Mouse (Mus musculus): ENCODE results near the gene Rpe. TPM values are rescaled to one million over a fixed set of nuclear protein-coding genes. Genes with fewer than 3 reads are reported as not detected.

Rpe gene
- polyA plus RNA-seq, 1 experiment from 2014 or later = 30.2 TPM

DNA sequence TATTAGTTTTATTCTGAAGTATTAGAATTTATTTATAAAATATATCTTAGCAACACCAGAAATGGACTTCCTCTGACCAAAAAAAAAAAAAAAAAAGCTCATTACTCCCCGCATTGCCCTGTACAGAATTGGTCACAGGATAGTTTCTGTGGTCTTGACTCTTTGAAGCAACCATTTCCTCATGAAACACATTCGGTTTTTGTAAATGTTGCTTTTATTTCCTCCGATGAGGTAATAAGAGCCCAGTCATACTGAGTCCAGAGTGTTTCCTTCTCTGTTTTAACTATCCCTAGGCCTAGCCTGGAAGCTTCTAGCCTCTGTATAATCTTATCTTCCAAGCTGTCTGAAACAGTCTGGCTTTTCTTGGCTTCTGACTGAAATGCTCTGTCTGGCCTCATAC lies 12.2 kb downstream of the Rpe start:
- no peak overlapping the region for H3K27ac ChIP-seq (ENCODE audit: low read length)
- no peak overlapping the region for H3K9ac ChIP-seq (ENCODE audit: low read depth, low read length)
- peaks cover 10% of the 10 kb centered on the region for H3K36me3 ChIP-seq (ENCODE audit: control insufficient read depth, insufficient read depth, low read length)
- no peak overlapping the region for H3K4me2 ChIP-seq (ENCODE audit: low read length)
- WGBS = 98% methylated on average over 3 of the region's 3 CpGs
- H3K9me3 ChIP-seq (replicated peaks; ENCODE audit: control insufficient read depth, low read length, poor library complexity, severe bottlenecking) = no peaks in the 10 kb centered on the region
- no peaks in the 10 kb centered on the region for H3K4me1 ChIP-seq (ENCODE audit: control insufficient read depth, insufficient read depth, low read length)
- ATAC-seq = no peak
- H3K27me3 ChIP-seq (ENCODE audit: control insufficient read depth, insufficient read depth, low read depth, low read length) = no peaks in the 10 kb centered on the region
- H3K4me3 ChIP-seq (ENCODE audit: low read depth, low read length) = no peak overlapping the region

DNA sequence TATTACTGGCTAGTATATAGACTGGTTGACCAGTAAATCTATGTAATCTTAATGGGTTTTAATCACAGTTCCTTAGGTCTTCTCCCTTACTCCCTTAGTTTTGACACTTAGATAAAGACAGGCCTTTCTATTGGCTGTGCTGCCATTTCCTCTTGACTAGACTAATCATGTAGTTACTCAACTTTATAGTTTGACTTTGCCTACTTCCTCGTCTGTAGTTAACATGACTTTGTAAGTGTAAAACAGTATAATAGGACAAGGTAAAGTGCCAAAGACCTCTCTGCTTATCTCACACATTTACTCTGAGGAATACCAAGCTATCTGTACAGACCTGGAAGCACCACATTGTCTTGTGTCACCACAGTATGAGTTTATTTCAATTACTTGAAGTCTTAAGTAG lies 29.9 kb downstream of the Rpe start:
- no peaks in the 10 kb centered on the region for H3K9me3 ChIP-seq (replicated peaks; ENCODE audit: control insufficient read depth, low read length, poor library complexity, severe bottlenecking)
- no peak overlapping the region for H3K9ac ChIP-seq (ENCODE audit: low read depth, low read length)
- H3K36me3 ChIP-seq (ENCODE audit: control insufficient read depth, insufficient read depth, low read length) = peaks cover 4% of the 10 kb centered on the region; the same call in 1 of the 2 replicates
- no peak overlapping the region for H3K4me2 ChIP-seq (ENCODE audit: low read length)
- no peak overlapping the region for H3K27ac ChIP-seq (ENCODE audit: low read length)
- ATAC-seq = no peak
- no peaks in the 10 kb centered on the region for H3K4me1 ChIP-seq (ENCODE audit: control insufficient read depth, insufficient read depth, low read length)
- no peaks in the 10 kb centered on the region for H3K27me3 ChIP-seq (ENCODE audit: control insufficient read depth, insufficient read depth, low read depth, low read length)
- no peak overlapping the region for H3K4me3 ChIP-seq (ENCODE audit: low read depth, low read length)
- WGBS = 91% methylated on average over 1 of the region's 1 CpGs

DNA sequence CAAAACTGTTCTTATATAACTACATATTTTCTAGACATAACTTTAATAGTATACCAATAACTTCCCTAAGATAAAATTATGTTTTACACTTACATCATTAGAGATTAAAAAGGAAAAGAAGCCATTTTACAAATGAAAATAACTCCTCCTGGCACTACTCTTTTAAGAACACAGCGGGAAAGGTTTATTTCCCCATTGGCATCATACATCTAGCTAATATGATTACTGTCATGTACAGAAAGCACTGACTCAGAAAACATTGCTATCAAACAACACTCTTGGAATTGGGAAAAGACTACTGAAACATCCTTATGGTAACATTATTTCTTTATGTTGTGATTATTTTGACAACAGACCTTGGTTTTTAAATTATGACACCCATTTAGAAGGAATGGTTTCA lies 68.1 kb downstream of the Rpe start:
- no peak overlapping the region for H3K9ac ChIP-seq (ENCODE audit: low read depth, low read length)
- no peaks in the 10 kb centered on the region for H3K27me3 ChIP-seq (ENCODE audit: control insufficient read depth, insufficient read depth, low read depth, low read length)
- no peak for ATAC-seq
- H3K4me2 ChIP-seq (ENCODE audit: low read length) = no peak overlapping the region
- H3K4me1 ChIP-seq (ENCODE audit: control insufficient read depth, insufficient read depth, low read length) = no peaks in the 10 kb centered on the region
- H3K36me3 ChIP-seq (ENCODE audit: control insufficient read depth, insufficient read depth, low read length) = peaks cover 4% of the 10 kb centered on the region
- H3K9me3 ChIP-seq (replicated peaks; ENCODE audit: control insufficient read depth, low read length, poor library complexity, severe bottlenecking) = no peaks in the 10 kb centered on the region
- WGBS = 88% methylated on average over 1 of the region's 1 CpGs
- no peak overlapping the region for H3K27ac ChIP-seq (ENCODE audit: low read length)
- H3K4me3 ChIP-seq (ENCODE audit: low read depth, low read length) = no peak overlapping the region

Other genes starting within 250 kb of the Rpe start
- gene Unc80, start 232.5 kb upstream of the Rpe start, polyA plus RNA-seq (2015; fragmentation: Nextera tagmentation; extraction: Ambion mirVana) = 7.2 and 7.9 TPM in 2 replicates
- gene Kansl1l, start 116.7 kb downstream of the Rpe start, polyA plus RNA-seq (2015; fragmentation: Nextera tagmentation; extraction: Ambion mirVana) = 9.4 and 10.7 TPM in 2 replicates
- 36.3 and 42.7 TPM in 2 replicates for gene Acadl, start 162.4 kb downstream of the Rpe start, polyA plus RNA-seq (2015; fragmentation: Nextera tagmentation; extraction: Ambion mirVana)
- gene Myl1, start 244.6 kb downstream of the Rpe start, polyA plus RNA-seq (2015; fragmentation: Nextera tagmentation; extraction: Ambion mirVana) = 0.63 and 1.0 TPM in 2 replicates